8 mouse cellular contexts compared by ENCODE assay signal in the genomic region with DNA sequence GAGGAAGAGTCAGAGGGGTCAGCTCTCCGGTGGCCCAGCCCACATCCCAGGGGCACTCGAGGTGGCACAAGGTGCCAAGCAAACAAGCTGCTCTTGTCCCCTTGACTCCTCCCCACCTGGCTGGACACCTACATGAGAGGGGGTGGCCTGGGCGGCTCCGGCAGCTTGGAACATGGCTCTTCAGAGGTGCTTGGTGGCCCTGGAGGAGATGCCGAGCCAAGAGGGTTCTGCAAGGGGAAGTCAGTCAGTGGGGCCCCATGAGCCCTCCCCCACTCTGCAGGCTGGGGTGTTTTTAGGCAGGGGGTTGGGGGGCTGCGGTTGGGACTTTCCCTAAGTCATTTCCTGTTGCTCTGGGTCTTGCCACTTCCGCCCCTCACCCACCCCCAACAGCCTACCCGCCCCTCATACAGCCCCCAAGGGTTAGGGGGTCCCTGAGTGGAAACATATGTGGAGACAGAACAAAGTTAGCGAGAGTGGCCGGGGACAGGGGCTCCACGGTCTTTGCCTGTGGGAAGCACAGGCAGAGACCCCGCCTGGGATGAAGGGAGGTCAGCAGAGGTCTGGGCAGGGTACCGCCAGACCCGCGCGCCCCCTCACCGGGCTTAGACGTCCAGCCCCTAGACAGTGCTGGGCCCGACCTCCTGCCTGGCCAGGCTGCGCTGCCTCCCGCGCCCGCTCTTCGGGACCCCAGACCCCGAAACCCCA. TPM values are rescaled to one million over a fixed set of nuclear protein-coding genes. Genes with fewer than 3 reads are reported as not detected.
DNase-seq lines count a peak whose midpoint lies in the region; ATAC-seq and TF ChIP-seq lines count a peak whose summit lies in the region.

No protein-coding gene starts in this region.

- peak overlapping the region; percentile 75 for H3K4me2 ChIP-seq in forebrain, embryonic 12.5 days
- peak overlapping the region; percentile 72 for H3K4me2 ChIP-seq in midbrain, embryonic 15.5 days

- no peaks in the 10 kb centered on the region for H3K27me3 ChIP-seq in forebrain, embryonic 12.5 days
- no peaks in the 10 kb centered on the region for H3K27me3 ChIP-seq in midbrain, embryonic 15.5 days (replicated peaks)

- peaks cover 40% of the 10 kb centered on the region for H3K4me1 ChIP-seq in forebrain, embryonic 12.5 days
- peaks cover 41% of the 10 kb centered on the region for H3K4me1 ChIP-seq in midbrain, embryonic 15.5 days

- peaks cover 57% of the 10 kb centered on the region for H3K36me3 ChIP-seq in forebrain, embryonic 12.5 days (replicated peaks)
- peaks cover 15% of the 10 kb centered on the region; the same call in 1 of the 2 replicates for H3K36me3 ChIP-seq in midbrain, embryonic 15.5 days (replicated peaks)

- 1% methylated on average over 24 of the region's 25 CpGs for WGBS in forebrain, embryonic 12.5 days
- 1% methylated on average over 25 of the region's 25 CpGs for WGBS in midbrain, embryonic 15.5 days

- DNase-seq in gastrocnemius, postnatal 10 days, result peak; percentile 29
- DNase-seq in gastrocnemius, postnatal 14 days, result no peak
- peak; percentile 44 for DNase-seq in brain, embryonic 14.5 days (ENCODE audit: low read depth)
- peak; percentile 94 for DNase-seq in induced T-regulatory cell, adult 2 months (ENCODE audit: low read depth)
- peak; percentile 45 for DNase-seq in liver
- peak; percentile 62 for DNase-seq in testis, postnatal 14 days (ENCODE audit: low spot score)

- H3K9ac ChIP-seq in forebrain, embryonic 12.5 days, result peak overlapping the region; percentile 98
- peak overlapping the region; percentile 95 for H3K9ac ChIP-seq in midbrain, embryonic 15.5 days

- no peaks in the 10 kb centered on the region for H3K9me3 ChIP-seq in forebrain, embryonic 12.5 days
- no peaks in the 10 kb centered on the region for H3K9me3 ChIP-seq in midbrain, embryonic 15.5 days

- intact Hi-C loops in gastrocnemius, postnatal 14 days (cut with DNase I; ENCODE audit: low total_unique reads), result no loop called here

- peak overlapping the region; percentile 86 for H3K4me3 ChIP-seq in forebrain, embryonic 12.5 days (replicated peaks)
- peak overlapping the region; percentile 86 for H3K4me3 ChIP-seq in midbrain, embryonic 15.5 days

- no peak for TF ChIP-seq POLR2A in brain, embryonic 14.5 days (IDR thresholded peaks at IDR 0.05; ENCODE audit: borderline replicate concordance, extremely low read depth, insufficient read depth, insufficient read length, poor library complexity, severe bottlenecking)

- no peak for TF ChIP-seq CTCF in brain, embryonic 14.5 days (IDR thresholded peaks at IDR 0.05; ENCODE audit: borderline replicate concordance, extremely low read depth, insufficient read depth, insufficient read length)

- peak overlapping the region; percentile 97 for H3K27ac ChIP-seq in forebrain, embryonic 12.5 days
- H3K27ac ChIP-seq in midbrain, embryonic 15.5 days, result peak overlapping the region; percentile 99

- ATAC-seq in forebrain, embryonic 12.5 days (ENCODE audit: low FRiP score), result peak; percentile 62
- ATAC-seq in midbrain, embryonic 15.5 days (replicated peaks), result peak; percentile 73

RNA-seq across cellular contexts. Expression of gene Gm10840, which starts 1.3 kb away (rescaled TPM):
- total RNA-seq in gastrocnemius, postnatal 10 days (2021), result not detected
- total RNA-seq in gastrocnemius, postnatal 14 days (2021), result not detected
- 0.77 TPM in 1 of 2 replicates, not detected in the other for polyA plus RNA-seq in brain, embryonic 14.5 days (2012; rRNA removed)
- polyA plus RNA-seq in forebrain, embryonic 12.5 days (2016; fragmentation: Nextera tagmentation; extraction: Ambion mirVana), result not detected in 2 replicates
- 0.72 TPM in 1 of 2 replicates, not detected in the other for polyA plus RNA-seq in midbrain, embryonic 15.5 days (2015; fragmentation: Nextera tagmentation; extraction: Ambion mirVana)

RNA-seq across cellular contexts. Expression of gene Limd2, which starts 1.3 kb away (rescaled TPM):
- 10 to 100 TPM; 13.2 to 18.1 TPM for total RNA-seq in gastrocnemius, postnatal 10 days (2021)
- 1 to 10 TPM; 5.9 to 8.6 TPM for total RNA-seq in gastrocnemius, postnatal 14 days (2021)
- 128 and 134 TPM in 2 replicates for polyA plus RNA-seq in brain, embryonic 14.5 days (2012; rRNA removed)
- 289 and 300 TPM in 2 replicates for polyA plus RNA-seq in forebrain, embryonic 12.5 days (2016; fragmentation: Nextera tagmentation; extraction: Ambion mirVana)
- 167 and 179 TPM in 2 replicates for polyA plus RNA-seq in midbrain, embryonic 15.5 days (2015; fragmentation: Nextera tagmentation; extraction: Ambion mirVana)

RNA-seq across cellular contexts. Expression of gene Strada, which starts 42.6 kb away (rescaled TPM):
- total RNA-seq in gastrocnemius, postnatal 10 days (2021), result 10 to 100 TPM; 21.5 to 22.8 TPM
- total RNA-seq in gastrocnemius, postnatal 14 days (2021), result 10 to 100 TPM; 13.0 to 15.3 TPM
- polyA plus RNA-seq in brain, embryonic 14.5 days (2012; rRNA removed), result 54.3 and 68.3 TPM in 2 replicates
- polyA plus RNA-seq in forebrain, embryonic 12.5 days (2016; fragmentation: Nextera tagmentation; extraction: Ambion mirVana), result 35.2 and 36.1 TPM in 2 replicates
- polyA plus RNA-seq in midbrain, embryonic 15.5 days (2015; fragmentation: Nextera tagmentation; extraction: Ambion mirVana), result 28.1 and 29.1 TPM in 2 replicates

RNA-seq across cellular contexts. Expression of gene Ccdc47, which starts 56.8 kb away (rescaled TPM):
- 10 to 100 TPM; 73.6 to 75.8 TPM for total RNA-seq in gastrocnemius, postnatal 10 days (2021)
- 10 to 100 TPM; 62.1 to 69.8 TPM for total RNA-seq in gastrocnemius, postnatal 14 days (2021)
- polyA plus RNA-seq in brain, embryonic 14.5 days (2012; rRNA removed), result 44.1 and 54.9 TPM in 2 replicates
- 91.9 and 92.1 TPM in 2 replicates for polyA plus RNA-seq in forebrain, embryonic 12.5 days (2016; fragmentation: Nextera tagmentation; extraction: Ambion mirVana)
- polyA plus RNA-seq in midbrain, embryonic 15.5 days (2015; fragmentation: Nextera tagmentation; extraction: Ambion mirVana), result 109 and 111 TPM in 2 replicates

RNA-seq across cellular contexts. Expression of gene Ddx42, which starts 57.4 kb away (rescaled TPM):
- total RNA-seq in gastrocnemius, postnatal 10 days (2021), result 10 to 100 TPM; 30.1 to 35.8 TPM
- 10 to 100 TPM; 22.5 to 24.8 TPM for total RNA-seq in gastrocnemius, postnatal 14 days (2021)
- 41.1 and 56.8 TPM in 2 replicates for polyA plus RNA-seq in brain, embryonic 14.5 days (2012; rRNA removed)
- 122 and 129 TPM in 2 replicates for polyA plus RNA-seq in forebrain, embryonic 12.5 days (2016; fragmentation: Nextera tagmentation; extraction: Ambion mirVana)
- 89.1 and 93.6 TPM in 2 replicates for polyA plus RNA-seq in midbrain, embryonic 15.5 days (2015; fragmentation: Nextera tagmentation; extraction: Ambion mirVana)
